Mouse (Mus musculus) midbrain, embryonic 14.5 days (tissue): ENCODE results near the gene Polr2b. TPM values are rescaled to one million over a fixed set of nuclear protein-coding genes. Genes with fewer than 3 reads are reported as not detected.

ENCODE experiments used
- ATAC-seq: fragments of 200-750 bp; cut with Nextera tagmentation; 2 replicates; pipeline ENCODE4 v1.8.0; 2017; ENCODE audit warnings: moderate number of reproducible peaks, moderate library complexity; ENCODE audit not compliant: low FRiP score, low TSS enrichment
- DNase-seq: peaks from one replicate; pipeline ENCODE4 v3.0.0-alpha.2; 2015
- H3K27ac ChIP-seq: fragments of 300-500 bp; sonication (generic); replicated peaks from 2 replicates; pipeline ENCODE4 v1.5.1; 2014; ENCODE audit warnings: mild to moderate bottlenecking, low read depth, low read length, moderate library complexity
- H3K27me3 ChIP-seq: fragments of 300-500 bp; sonication (generic); 2 replicates; pipeline ENCODE4 v1.6.1; 2014; ENCODE audit warnings: low read length, control low read depth, mixed read lengths; ENCODE audit not compliant: control insufficient read depth, insufficient read depth
- H3K36me3 ChIP-seq: fragments of 300-500 bp; sonication (generic); 2 replicates; pipeline ENCODE4 v1.6.1; 2014; ENCODE audit warnings: low read length, control low read depth; ENCODE audit not compliant: control insufficient read depth, insufficient read depth
- H3K4me1 ChIP-seq: fragments of 300-500 bp; sonication (generic); 2 replicates; pipeline ENCODE4 v1.6.1; 2014; ENCODE audit warnings: mild to moderate bottlenecking, antibody characterized with exemption, low read length, control low read depth; ENCODE audit not compliant: control insufficient read depth, insufficient read depth
- H3K4me2 ChIP-seq: fragments of 300-500 bp; sonication (generic); 2 replicates; pipeline ENCODE4 v1.6.1; 2014; ENCODE audit warnings: mild to moderate bottlenecking, low read length, moderate library complexity
- H3K4me3 ChIP-seq: fragments of 300-500 bp; sonication (generic); replicated peaks from 2 replicates; pipeline ENCODE4 v1.5.1; 2014; ENCODE audit warnings: low read depth, low read length
- H3K9ac ChIP-seq: fragments of 300-500 bp; sonication (generic); replicated peaks from 2 replicates; pipeline ENCODE4 v1.6.1; 2014; ENCODE audit warnings: mild to moderate bottlenecking, low read length, moderate library complexity
- H3K9me3 ChIP-seq: fragments of 300-500 bp; sonication (generic); 2 replicates; pipeline ENCODE4 v1.6.1; 2016; ENCODE audit warnings: low read length, control low read depth, mixed read lengths; ENCODE audit not compliant: control insufficient read depth
- WGBS: fragments of 180-500 bp; shearing (Covaris S2); extraction: QIAGEN DNeasy Blood & Tissue Kit; methylation state at CpG from one replicate; pipeline ENCODE4 v1.1.7; 2014; 5-methylcytosine and 5-hydroxymethylcytosine counted together
- polyA plus RNA-seq: library from polyadenylated mRNA; unstranded; fragments of >200 nt; fragmentation: Nextera tagmentation; extraction: Ambion mirVana; gene quantifications from 2 replicates; pipeline ENCODE4 v1.2.1, GENCODE M21; 2014

Gene Polr2b
- polyA plus RNA-seq, 1 experiment from 2014 or later, result 77.2 TPM

DNA sequence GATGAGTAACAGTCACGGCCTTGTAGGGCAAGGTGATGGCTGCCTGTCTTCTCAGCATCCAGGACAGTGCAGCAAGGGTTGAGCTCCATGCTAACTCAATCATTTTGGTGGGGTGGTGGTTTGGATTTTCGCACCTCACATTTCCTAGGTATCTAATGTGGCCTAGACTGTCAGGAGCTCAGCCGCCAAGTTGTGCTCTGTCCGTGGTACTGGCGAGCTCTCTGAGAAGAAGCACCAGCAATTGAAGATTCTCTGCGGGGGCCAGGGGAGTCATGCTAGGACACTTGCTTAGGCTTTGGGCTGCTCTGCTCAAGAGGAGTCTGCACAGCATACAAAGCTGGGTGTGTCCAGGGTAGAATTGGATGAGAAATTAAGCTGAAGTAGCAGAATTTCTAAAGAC is 22.0 kb upstream of the Polr2b start:
- Histone ChIP-seq H3K27me3 (no peaks in the 10 kb centered on the region), H3K36me3 (peaks cover 50% of the 10 kb centered on the region), H3K27ac (no peak overlapping the region), H3K4me3 (no peak overlapping the region), H3K4me2 (no peak overlapping the region), H3K9ac (no peak overlapping the region), H3K9me3 (no peaks in the 10 kb centered on the region), H3K4me1 (no peaks in the 10 kb centered on the region)
- ATAC-seq, result no peak
- DNase-seq, result no peak
- WGBS, result 86% methylated on average over 6 of the region's 6 CpGs

DNA sequence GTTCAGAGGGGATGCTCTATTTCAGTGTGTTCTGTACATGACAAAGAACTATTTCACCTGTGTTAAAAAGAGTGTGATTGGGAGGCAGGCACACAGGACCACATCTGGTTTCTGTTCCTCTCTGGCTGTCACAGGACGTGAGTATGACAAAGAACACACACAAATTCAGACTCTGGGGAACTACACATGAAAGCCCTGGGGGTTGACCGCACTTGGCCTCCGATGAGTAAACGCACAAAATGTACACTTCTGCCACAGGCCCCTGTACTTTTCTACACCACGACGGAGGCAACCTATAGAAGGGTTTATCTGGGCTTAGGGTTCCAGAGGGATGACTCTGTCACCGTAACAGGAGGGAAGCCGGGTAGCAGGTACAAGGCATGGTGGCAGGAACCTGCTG is 20.3 kb upstream of the Polr2b start:
- H3K27me3 ChIP-seq, result no peaks in the 10 kb centered on the region
- peaks cover 58% of the 10 kb centered on the region for H3K36me3 ChIP-seq
- no peak overlapping the region for H3K4me3 ChIP-seq
- 92% methylated on average over 8 of the region's 8 CpGs for WGBS
- DNase-seq (no peak), ATAC-seq (no peak)
- no peak overlapping the region for H3K4me2 ChIP-seq
- H3K9me3 ChIP-seq, result no peaks in the 10 kb centered on the region
- no peaks in the 10 kb centered on the region for H3K4me1 ChIP-seq
- H3K9ac ChIP-seq, result no peak overlapping the region
- H3K27ac ChIP-seq, result no peak overlapping the region

DNA sequence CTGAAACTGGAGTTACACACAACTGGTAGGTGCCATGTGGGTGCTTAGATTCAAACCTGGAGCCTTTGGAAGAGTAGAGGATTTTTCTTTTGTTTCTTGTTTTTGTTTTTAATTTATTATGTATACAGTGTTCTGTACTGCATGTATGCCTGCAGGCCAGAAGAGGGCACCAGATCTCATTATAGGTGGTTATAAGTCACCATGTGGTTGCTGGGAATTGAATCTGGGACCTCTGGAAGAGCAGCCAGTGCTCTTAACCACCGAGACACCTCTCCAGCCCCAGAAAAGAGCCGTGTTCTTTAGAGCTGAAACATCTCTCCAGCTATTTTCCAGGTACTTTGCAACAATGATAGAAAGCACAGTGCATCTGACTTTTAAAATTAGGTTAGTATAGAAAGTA is 19.3 kb upstream of the Polr2b start:
- no peak overlapping the region for H3K9ac ChIP-seq
- H3K4me2 ChIP-seq, result no peak overlapping the region
- H3K36me3 ChIP-seq, result peaks cover 61% of the 10 kb centered on the region
- WGBS, result 91% methylated on average over 2 of the region's 2 CpGs
- no peaks in the 10 kb centered on the region for H3K4me1 ChIP-seq
- DNase-seq, result no peak
- H3K27me3 ChIP-seq, result no peaks in the 10 kb centered on the region
- H3K4me3 ChIP-seq, result no peak overlapping the region
- H3K9me3 ChIP-seq, result no peaks in the 10 kb centered on the region
- ATAC-seq, result no peak
- no peak overlapping the region for H3K27ac ChIP-seq

DNA sequence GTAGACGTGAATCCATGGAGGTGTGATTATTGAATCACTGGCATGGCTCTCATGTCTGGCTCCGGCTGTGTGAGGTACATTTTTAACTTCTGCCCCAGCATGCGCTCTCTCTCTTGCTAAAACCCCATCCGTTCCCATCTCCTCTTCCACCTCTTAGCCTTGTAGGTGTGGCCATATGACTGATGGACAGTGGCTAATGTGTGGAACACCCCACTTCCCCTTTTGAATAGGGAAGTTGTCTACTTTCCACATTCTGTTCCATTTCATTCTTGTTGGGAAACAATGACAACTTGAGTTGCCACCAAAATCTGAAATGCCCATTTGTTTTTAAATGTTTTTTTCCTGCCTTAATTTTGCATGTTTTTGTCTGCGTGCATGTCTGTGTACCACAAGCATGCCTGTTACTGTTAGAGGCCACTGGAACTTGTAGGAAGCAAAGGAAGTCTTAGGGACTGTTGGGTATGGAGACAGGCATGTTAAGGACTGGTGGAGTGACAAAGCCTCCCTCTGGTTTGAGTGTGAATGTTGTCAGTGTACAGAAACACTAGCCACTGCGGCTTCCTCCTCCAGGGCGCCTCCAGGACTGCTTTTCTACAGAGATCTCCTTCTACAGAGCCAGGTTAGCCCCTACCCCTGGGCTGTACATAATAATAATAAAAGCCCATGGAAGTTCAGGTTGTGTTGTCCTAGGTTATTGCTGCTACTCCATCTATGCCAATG is 17.0 kb upstream of the Polr2b start:
- no peaks in the 10 kb centered on the region for H3K4me1 ChIP-seq
- no peak overlapping the region for H3K27ac ChIP-seq
- H3K36me3 ChIP-seq, result peaks cover 69% of the 10 kb centered on the region
- no peak for ATAC-seq
- no peak overlapping the region for H3K9ac ChIP-seq
- no peak for DNase-seq
- H3K4me2 ChIP-seq, result no peak overlapping the region
- no peaks in the 10 kb centered on the region for H3K27me3 ChIP-seq
- H3K9me3 ChIP-seq, result no peaks in the 10 kb centered on the region
- 95% methylated on average over 7 of the region's 7 CpGs for WGBS
- H3K4me3 ChIP-seq, result no peak overlapping the region

DNA sequence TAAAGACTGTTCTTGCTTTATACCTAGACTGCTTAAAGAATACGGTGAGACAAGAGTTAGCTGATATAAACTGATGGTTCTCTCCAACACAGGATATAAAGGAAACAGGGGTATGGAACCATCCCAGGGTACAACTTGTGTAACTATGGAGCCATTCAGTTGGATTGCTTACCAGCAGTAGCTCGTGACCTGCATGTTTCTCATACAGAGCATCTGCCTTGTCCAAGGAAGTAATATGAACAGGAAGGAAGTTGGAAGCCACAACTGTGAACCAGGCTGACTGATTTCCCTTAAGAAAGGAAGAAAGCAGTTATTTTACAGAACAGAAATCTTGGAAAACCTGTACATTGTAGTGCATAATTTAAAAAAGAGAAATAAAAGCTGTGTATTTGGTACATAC is 10.5 kb upstream of the Polr2b start:
- Histone ChIP-seq H3K9me3 (no peaks in the 10 kb centered on the region), H3K9ac (no peak overlapping the region), H3K4me3 (no peak overlapping the region), H3K36me3 (peaks cover 49% of the 10 kb centered on the region), H3K4me1 (no peaks in the 10 kb centered on the region), H3K27ac (no peak overlapping the region), H3K4me2 (no peak overlapping the region), H3K27me3 (no peaks in the 10 kb centered on the region)
- DNase-seq, result no peak
- WGBS, result 95% methylated on average over 2 of the region's 2 CpGs
- no peak for ATAC-seq

DNA sequence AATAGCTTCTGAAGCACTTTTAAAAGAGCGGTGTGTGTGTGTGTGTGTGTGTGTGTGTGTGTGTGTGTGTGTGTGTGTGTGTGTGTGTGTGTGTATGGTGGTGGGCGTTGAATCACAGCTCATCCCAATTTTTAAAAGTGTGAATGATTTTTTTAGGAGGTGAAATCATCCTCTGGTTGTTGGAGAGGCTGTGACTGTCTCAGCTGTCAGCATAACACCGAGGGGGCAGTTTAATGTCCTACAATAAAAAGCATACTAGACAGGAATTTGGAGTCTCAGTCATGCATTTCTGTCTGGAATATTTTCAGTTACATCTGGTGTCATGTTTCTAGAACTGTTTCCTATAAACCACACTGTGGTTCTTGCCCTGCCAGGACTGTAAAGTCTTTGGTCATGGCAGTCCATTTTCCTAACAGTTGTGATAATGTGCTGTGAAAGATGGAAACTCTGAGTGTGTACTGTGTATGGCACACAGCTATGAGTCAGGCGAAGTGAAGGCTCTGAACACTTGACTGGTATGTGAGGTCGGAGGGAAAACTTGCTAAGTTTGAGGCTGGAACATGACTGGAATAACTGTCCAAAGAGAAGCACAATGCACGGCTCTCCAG is 8.5 kb upstream of the Polr2b start:
- no peak for DNase-seq
- WGBS, result 96% methylated on average over 6 of the region's 6 CpGs
- Histone ChIP-seq H3K4me2 (no peak overlapping the region), H3K9ac (no peak overlapping the region), H3K9me3 (no peaks in the 10 kb centered on the region), H3K36me3 (peaks cover 58% of the 10 kb centered on the region), H3K27ac (no peak overlapping the region), H3K27me3 (no peaks in the 10 kb centered on the region), H3K4me1 (no peaks in the 10 kb centered on the region), H3K4me3 (no peak overlapping the region)
- ATAC-seq, result no peak

DNA sequence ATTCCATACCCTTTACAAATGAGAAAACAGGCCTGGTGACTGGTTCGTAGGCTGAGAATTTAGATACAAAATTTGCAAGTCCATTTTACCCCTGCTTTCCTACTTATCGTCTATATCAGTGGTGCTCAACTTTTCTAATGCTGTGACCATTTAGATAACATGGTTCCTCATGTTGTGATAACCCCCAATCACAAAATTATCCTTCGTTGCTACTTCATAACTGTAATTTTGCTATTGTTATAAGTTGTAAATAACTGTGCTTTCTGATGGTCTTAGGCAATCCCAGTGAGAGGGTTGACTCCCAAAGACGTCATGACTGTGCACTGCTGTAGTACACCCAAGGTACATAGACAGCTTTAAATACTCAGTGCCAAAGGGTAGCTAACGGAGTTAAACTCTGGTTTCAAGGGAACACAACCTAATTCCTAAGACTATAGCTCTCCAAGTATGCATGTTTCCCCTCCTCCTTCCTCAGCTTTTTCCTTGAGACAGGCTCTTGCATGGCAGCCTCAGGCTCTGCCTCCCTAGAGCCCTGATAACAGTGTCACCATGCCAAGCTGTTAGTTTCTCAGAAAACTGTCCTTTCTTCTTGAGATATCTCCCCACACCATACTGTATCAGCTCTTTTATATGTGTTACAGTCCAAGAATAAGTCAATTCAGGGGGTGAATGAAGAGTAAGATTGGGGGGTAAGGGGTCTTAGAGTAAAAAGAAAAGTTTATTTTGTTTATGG is 2.0 kb upstream of the Polr2b start:
- no peaks in the 10 kb centered on the region for H3K27me3 ChIP-seq
- WGBS, result 79% methylated on average over 5 of the region's 5 CpGs

DNA sequence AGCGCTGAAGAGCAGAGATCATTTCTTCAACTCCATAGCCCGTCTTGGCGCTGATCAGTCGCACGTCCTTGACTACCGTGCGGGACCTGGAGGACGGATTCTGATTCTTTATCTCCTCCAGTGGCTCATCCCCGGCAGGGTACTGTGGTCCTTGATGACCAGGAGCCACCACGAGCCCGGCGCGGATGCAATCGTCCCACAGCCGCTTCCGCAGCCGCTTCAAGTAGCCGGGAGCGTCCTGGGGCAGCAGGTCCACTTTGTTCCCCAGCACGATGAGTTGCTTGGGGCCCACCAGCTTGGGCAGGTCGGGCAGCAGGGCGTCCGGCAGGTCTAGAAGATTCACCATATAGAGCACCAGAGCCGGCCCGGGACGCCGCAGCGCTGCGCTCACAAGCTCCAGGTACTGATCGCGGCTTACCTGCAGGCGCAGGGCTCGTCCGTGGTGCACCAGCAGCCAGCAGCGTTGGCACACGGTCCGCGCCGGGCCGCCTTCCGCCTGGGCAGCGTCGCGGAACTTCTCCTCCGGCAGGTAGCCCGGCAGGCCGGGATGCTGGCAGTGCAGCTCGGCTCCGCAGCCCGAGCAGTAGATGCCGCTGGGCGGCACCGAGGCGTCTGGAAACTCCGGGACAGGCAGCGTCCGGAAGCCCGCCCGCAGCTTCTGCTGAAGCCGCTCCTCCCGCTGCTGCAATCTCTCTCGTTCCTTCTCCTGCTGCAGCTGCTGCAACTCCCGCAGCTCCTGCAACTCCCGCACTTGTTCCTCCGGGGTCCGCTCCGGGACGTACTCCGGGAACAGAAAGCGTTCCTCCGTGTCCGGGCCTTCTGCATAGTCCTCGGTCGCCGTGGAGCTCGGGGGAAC is 668 bp upstream of the Polr2b start:
- Histone ChIP-seq H3K9me3 (no peaks in the 10 kb centered on the region), H3K9ac (peak overlapping the region; percentile 67), H3K4me3 (peak overlapping the region; percentile 87), H3K27me3 (no peaks in the 10 kb centered on the region), H3K4me1 (peaks cover 21% of the 10 kb centered on the region), H3K27ac (peak overlapping the region; percentile 87), H3K36me3 (peaks cover 26% of the 10 kb centered on the region), H3K4me2 (peak overlapping the region; percentile 95)
- WGBS, result under 1% methylated on average over 76 of the region's 76 CpGs
- peak; percentile 9 for ATAC-seq
- DNase-seq, result peak; percentile 67

More for the DNA sequence above, 2.0 kb upstream of the Polr2b start:
- DNase-seq, result no peak
- Histone ChIP-seq H3K4me3 (peak overlapping the region; percentile 87), H3K9ac (peak overlapping the region; percentile 67), H3K27ac (no peak overlapping the region), H3K4me2 (peak overlapping the region; percentile 95), H3K36me3 (peaks cover 20% of the 10 kb centered on the region), H3K9me3 (no peaks in the 10 kb centered on the region), H3K4me1 (peaks cover 21% of the 10 kb centered on the region)
- ATAC-seq, result no peak
